Mouse (Mus musculus): ENCODE measurements at regions not wholly inside any gene's neighbourhood (a gene's known extent, or its start where the extent isn't known, plus 50 kb on each side); places are given as distances from the start of the nearest gene placed in this dataset.

- ATAC-seq (ENCODE audit: low read depth) (no peak), DNase-seq (ENCODE audit: low spot score) (no peak)
- no peaks in the 10 kb centered on the region for H3K9me3 ChIP-seq (ENCODE audit: control insufficient read depth, low read length)
- no peaks in the 10 kb centered on the region for H3K36me3 ChIP-seq (ENCODE audit: control insufficient read depth, insufficient read depth, low read length)
- no peaks in the 10 kb centered on the region for H3K4me1 ChIP-seq (ENCODE audit: control insufficient read depth, insufficient read depth, low read length)
- H3K4me2 ChIP-seq (ENCODE audit: low read depth, low read length) = no peak overlapping the region
- no peak overlapping the region for H3K27ac ChIP-seq (replicated peaks; ENCODE audit: low read depth, low read length)
- no peaks in the 10 kb centered on the region for H3K27me3 ChIP-seq (replicated peaks; ENCODE audit: control insufficient read depth, insufficient read depth, low read length)
- no peak overlapping the region for H3K9ac ChIP-seq (ENCODE audit: low read depth, low read length)
- no peak overlapping the region for H3K4me3 ChIP-seq (ENCODE audit: low read depth, low read length)
- WGBS = 80% methylated on average over 19 of the region's 19 CpGs
These were observed 167.0 kb upstream of the Sdk2 start for GRCm38 (mm10) chr11:114233636-114234541.

DNA sequence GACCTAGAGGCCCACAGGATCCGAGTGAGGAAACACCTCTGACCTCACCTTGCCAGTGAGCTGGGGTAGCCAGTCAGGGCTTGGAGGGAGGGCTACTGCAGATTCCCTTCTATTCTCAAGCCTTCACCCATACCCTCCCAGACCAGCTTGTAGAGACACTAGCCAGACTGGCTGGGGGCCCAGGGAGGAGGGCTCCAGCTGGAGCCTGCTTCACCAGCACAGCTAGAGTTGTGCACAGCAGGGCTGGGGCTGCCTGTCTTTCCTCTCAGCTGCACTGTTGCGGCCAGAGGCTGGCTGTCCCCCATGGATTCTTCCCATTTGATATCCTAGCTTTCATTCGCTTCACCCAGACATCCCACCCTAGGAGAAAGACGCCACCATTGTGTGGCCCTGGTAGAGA is 165.0 kb upstream of the Sdk2 start:
- no peak overlapping the region for H3K9ac ChIP-seq (ENCODE audit: low read depth, low read length)
- no peaks in the 10 kb centered on the region for H3K4me1 ChIP-seq (ENCODE audit: control insufficient read depth, insufficient read depth, low read length)
- no peak for DNase-seq (ENCODE audit: low spot score)
- no peaks in the 10 kb centered on the region for H3K36me3 ChIP-seq (ENCODE audit: control insufficient read depth, insufficient read depth, low read length)
- H3K4me2 ChIP-seq (ENCODE audit: low read depth, low read length) = no peak overlapping the region
- no peaks in the 10 kb centered on the region for H3K27me3 ChIP-seq (replicated peaks; ENCODE audit: control insufficient read depth, insufficient read depth, low read length)
- no peaks in the 10 kb centered on the region for H3K9me3 ChIP-seq (ENCODE audit: control insufficient read depth, low read length)
- no peak overlapping the region for H3K4me3 ChIP-seq (ENCODE audit: low read depth, low read length)
- no peak for ATAC-seq (ENCODE audit: low read depth)
- WGBS = 66% methylated on average over 4 of the region's 4 CpGs
- H3K27ac ChIP-seq (replicated peaks; ENCODE audit: low read depth, low read length) = no peak overlapping the region

DNA sequence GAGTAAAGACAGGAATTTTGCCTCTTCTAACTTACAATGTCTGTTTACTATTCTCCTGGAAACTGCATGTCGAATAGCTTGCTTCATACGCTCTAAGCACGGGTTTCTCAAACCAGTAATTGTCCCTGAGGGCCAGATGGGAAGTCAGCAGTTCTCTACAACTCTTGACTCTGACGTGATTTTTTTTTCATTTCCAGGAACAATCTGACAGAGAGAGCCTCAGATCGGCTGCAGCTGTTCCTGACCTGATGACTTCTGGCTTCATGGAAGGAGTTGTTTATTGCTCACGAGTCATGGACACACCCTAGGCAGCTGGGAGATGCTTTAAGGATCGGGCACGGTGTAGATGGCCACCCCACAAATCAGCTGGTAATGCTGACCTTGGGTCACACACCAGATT is 162.9 kb upstream of the Sdk2 start:
- Histone ChIP-seq H3K27ac (replicated peaks; ENCODE audit: low read depth, low read length) (0 out of 2 replicates have a peak overlapping the region, but pooled peaks have one; percentile 21), H3K4me1 (ENCODE audit: control insufficient read depth, insufficient read depth, low read length) (no peaks in the 10 kb centered on the region), H3K9ac (ENCODE audit: low read depth, low read length) (no peak overlapping the region), H3K4me2 (ENCODE audit: low read depth, low read length) (no peak overlapping the region), H3K9me3 (ENCODE audit: control insufficient read depth, low read length) (no peaks in the 10 kb centered on the region), H3K4me3 (ENCODE audit: low read depth, low read length) (no peak overlapping the region), H3K36me3 (ENCODE audit: control insufficient read depth, insufficient read depth, low read length) (no peaks in the 10 kb centered on the region), H3K27me3 (replicated peaks; ENCODE audit: control insufficient read depth, insufficient read depth, low read length) (no peaks in the 10 kb centered on the region)
- DNase-seq (ENCODE audit: low spot score) = peak; percentile 87
- no peak for ATAC-seq (ENCODE audit: low read depth)
- WGBS = 27% methylated on average over 8 of the region's 8 CpGs

DNA sequence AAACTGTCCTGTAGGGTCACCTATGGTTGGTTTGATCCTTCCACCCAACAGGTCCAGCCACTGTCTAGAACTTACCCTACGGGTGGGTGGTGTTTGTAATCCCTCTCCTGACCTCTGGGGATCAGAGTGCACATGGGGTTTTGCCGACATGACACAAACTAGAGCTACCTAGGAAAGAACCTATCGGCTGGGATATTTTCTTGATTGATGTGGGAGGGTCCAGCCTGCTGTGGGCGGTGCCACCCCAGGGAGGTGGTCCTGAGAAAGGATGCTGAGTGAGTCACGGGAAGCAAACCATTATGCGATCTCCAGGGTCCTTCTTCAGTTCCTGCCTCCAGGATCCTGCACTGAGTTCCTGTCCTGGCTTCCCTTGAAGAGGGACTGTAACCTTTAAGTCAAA is 162.3 kb upstream of the Sdk2 start:
- no peak overlapping the region for H3K9ac ChIP-seq (ENCODE audit: low read depth, low read length)
- no peaks in the 10 kb centered on the region for H3K36me3 ChIP-seq (ENCODE audit: control insufficient read depth, insufficient read depth, low read length)
- WGBS = 85% methylated on average over 6 of the region's 6 CpGs
- no peak overlapping the region for H3K4me2 ChIP-seq (ENCODE audit: low read depth, low read length)
- H3K9me3 ChIP-seq (ENCODE audit: control insufficient read depth, low read length) = no peaks in the 10 kb centered on the region
- no peak overlapping the region for H3K4me3 ChIP-seq (ENCODE audit: low read depth, low read length)
- no peak for DNase-seq (ENCODE audit: low spot score)
- H3K4me1 ChIP-seq (ENCODE audit: control insufficient read depth, insufficient read depth, low read length) = no peaks in the 10 kb centered on the region
- H3K27me3 ChIP-seq (replicated peaks; ENCODE audit: control insufficient read depth, insufficient read depth, low read length) = no peaks in the 10 kb centered on the region
- peak overlapping the region; percentile 21; the same call in 1 of the 2 replicates for H3K27ac ChIP-seq (replicated peaks; ENCODE audit: low read depth, low read length)
- ATAC-seq (ENCODE audit: low read depth) = no peak

- Histone ChIP-seq H3K27ac (replicated peaks; ENCODE audit: low read depth, low read length) (no peak overlapping the region), H3K9me3 (ENCODE audit: control insufficient read depth, low read length) (peaks cover 6% of the 10 kb centered on the region; the same call in 1 of the 2 replicates), H3K4me1 (ENCODE audit: control insufficient read depth, insufficient read depth, low read length) (no peaks in the 10 kb centered on the region), H3K4me2 (ENCODE audit: low read depth, low read length) (no peak overlapping the region), H3K4me3 (ENCODE audit: low read depth, low read length) (no peak overlapping the region), H3K36me3 (ENCODE audit: control insufficient read depth, insufficient read depth, low read length) (no peaks in the 10 kb centered on the region), H3K27me3 (replicated peaks; ENCODE audit: control insufficient read depth, insufficient read depth, low read length) (no peaks in the 10 kb centered on the region), H3K9ac (ENCODE audit: low read depth, low read length) (no peak overlapping the region)
- ATAC-seq (ENCODE audit: low read depth) (no peak), DNase-seq (ENCODE audit: low spot score) (no peak)
- WGBS = 86% methylated on average over 13 of the region's 13 CpGs
These were observed 159.7 kb upstream of the Sdk2 start for GRCm38 (mm10) chr11:114226553-114226952.

- H3K9ac ChIP-seq (ENCODE audit: low read depth, low read length) = no peak overlapping the region
- H3K4me3 ChIP-seq (ENCODE audit: low read depth, low read length) = no peak overlapping the region
- H3K27ac ChIP-seq (replicated peaks; ENCODE audit: low read depth, low read length) = no peak overlapping the region
- no peaks in the 10 kb centered on the region for H3K4me1 ChIP-seq (ENCODE audit: control insufficient read depth, insufficient read depth, low read length)
- H3K36me3 ChIP-seq (ENCODE audit: control insufficient read depth, insufficient read depth, low read length) = no peaks in the 10 kb centered on the region
- peaks cover 6% of the 10 kb centered on the region; the same call in 1 of the 2 replicates for H3K9me3 ChIP-seq (ENCODE audit: control insufficient read depth, low read length)
- no peak for DNase-seq (ENCODE audit: low spot score)
- H3K4me2 ChIP-seq (ENCODE audit: low read depth, low read length) = no peak overlapping the region
- H3K27me3 ChIP-seq (replicated peaks; ENCODE audit: control insufficient read depth, insufficient read depth, low read length) = no peaks in the 10 kb centered on the region
- ATAC-seq (ENCODE audit: low read depth) = no peak
- WGBS = 88% methylated on average over 2 of the region's 2 CpGs
These were observed 157.9 kb upstream of the Sdk2 start for GRCm38 (mm10) chr11:114224706-114225105.

DNA sequence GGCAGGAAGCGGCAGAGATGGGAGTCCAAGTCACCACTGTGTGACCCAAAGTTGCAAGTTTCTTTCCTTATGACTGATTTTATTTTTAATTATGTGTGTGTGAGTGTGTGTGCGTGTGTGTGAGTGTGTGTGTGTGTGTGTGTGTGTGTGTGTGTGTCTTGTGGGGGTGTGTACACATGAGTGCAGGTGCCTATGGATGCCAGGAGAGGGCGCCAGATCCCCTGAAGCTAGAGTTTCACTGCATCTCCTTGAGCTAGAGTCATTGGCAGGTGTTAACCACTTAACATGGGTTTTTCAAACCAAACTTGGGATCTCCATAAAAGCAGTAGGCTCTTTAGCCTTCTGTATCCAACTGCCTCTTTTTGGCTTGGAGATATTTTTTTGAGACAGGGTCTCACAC is 156.2 kb upstream of the Sdk2 start:
- 0 out of 2 replicates have a peak, but pooled peaks cover 3% of the 10 kb centered on the region for H3K27me3 ChIP-seq (replicated peaks; ENCODE audit: control insufficient read depth, insufficient read depth, low read length)
- no peaks in the 10 kb centered on the region for H3K36me3 ChIP-seq (ENCODE audit: control insufficient read depth, insufficient read depth, low read length)
- 82% methylated on average over 3 of the region's 3 CpGs for WGBS
- no peak overlapping the region for H3K4me2 ChIP-seq (ENCODE audit: low read depth, low read length)
- ATAC-seq (ENCODE audit: low read depth) = no peak
- H3K4me1 ChIP-seq (ENCODE audit: control insufficient read depth, insufficient read depth, low read length) = peaks cover 11% of the 10 kb centered on the region
- DNase-seq (ENCODE audit: low spot score) = no peak
- H3K4me3 ChIP-seq (ENCODE audit: low read depth, low read length) = no peak overlapping the region
- peaks cover 6% of the 10 kb centered on the region; the same call in 1 of the 2 replicates for H3K9me3 ChIP-seq (ENCODE audit: control insufficient read depth, low read length)
- no peak overlapping the region for H3K27ac ChIP-seq (replicated peaks; ENCODE audit: low read depth, low read length)
- no peak overlapping the region for H3K9ac ChIP-seq (ENCODE audit: low read depth, low read length)

- no peak overlapping the region for H3K9ac ChIP-seq (ENCODE audit: low read depth, low read length)
- 0 out of 2 replicates have a peak, but pooled peaks cover 15% of the 10 kb centered on the region for H3K27me3 ChIP-seq (replicated peaks; ENCODE audit: control insufficient read depth, insufficient read depth, low read length)
- H3K27ac ChIP-seq (replicated peaks; ENCODE audit: low read depth, low read length) = no peak overlapping the region
- no peaks in the 10 kb centered on the region for H3K36me3 ChIP-seq (ENCODE audit: control insufficient read depth, insufficient read depth, low read length)
- DNase-seq (ENCODE audit: low spot score) (no peak), ATAC-seq (ENCODE audit: low read depth) (no peak)
- no peak overlapping the region for H3K4me3 ChIP-seq (ENCODE audit: low read depth, low read length)
- no peak overlapping the region for H3K4me2 ChIP-seq (ENCODE audit: low read depth, low read length)
- peaks cover 21% of the 10 kb centered on the region for H3K4me1 ChIP-seq (ENCODE audit: control insufficient read depth, insufficient read depth, low read length)
- peaks cover 6% of the 10 kb centered on the region; the same call in 1 of the 2 replicates for H3K9me3 ChIP-seq (ENCODE audit: control insufficient read depth, low read length)
- WGBS = 83% methylated on average over 2 of the region's 2 CpGs
These were observed 153.6 kb upstream of the Sdk2 start for GRCm38 (mm10) chr11:114220466-114220865.

All from embryonic facial prominence, embryonic 14.5 days (tissue).